14 mouse cellular contexts compared by ENCODE assay signal in the genomic region with DNA sequence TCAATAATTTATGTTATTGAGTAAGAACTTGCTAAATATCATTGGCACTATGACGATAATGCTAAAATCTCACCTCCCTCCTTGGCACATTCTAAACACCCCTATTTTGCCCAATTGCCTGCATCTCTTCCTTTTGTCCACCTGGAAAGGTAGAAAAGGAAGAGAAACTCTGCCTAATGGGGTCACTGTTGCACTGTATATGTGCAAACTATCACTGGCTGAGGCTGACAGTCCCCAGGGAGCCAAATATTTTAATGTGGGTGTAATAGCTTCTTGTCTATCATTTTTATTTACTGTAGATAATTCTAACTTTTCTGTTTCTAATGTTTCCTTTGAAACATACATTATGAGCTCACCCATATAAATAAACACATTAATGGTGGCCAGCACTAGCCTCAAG.
DNase-seq lines count a peak whose midpoint lies in the region; ATAC-seq and TF ChIP-seq lines count a peak whose summit lies in the region.
"Had no signal": no experiment of that assay in that cellular context is flagged by ENCODE, and none has a peak within 500 bp of the region (broad histone marks: within the 10 kb centered on the region; RNA-seq: fewer than 3 reads in every experiment).

No protein-coding gene starts in this region.

- no peaks in the 10 kb centered on the region for H3K9me3 ChIP-seq in lung, embryonic 14.5 days (ENCODE audit: low read depth, low read length)
- H3K9me3 ChIP-seq in forebrain, embryonic 16.5 days (ENCODE audit: control insufficient read depth, low read length): no peaks in the 10 kb centered on the region
- no peaks in the 10 kb centered on the region for H3K9me3 ChIP-seq in midbrain, embryonic 14.5 days (ENCODE audit: control insufficient read depth, low read length)
- H3K9me3 ChIP-seq: embryonic facial prominence, embryonic 12.5 days had no signal

- no peak; the same call in 1 of the 2 replicates for ATAC-seq in lung, embryonic 14.5 days (ENCODE audit: insufficient read depth)
- peak; percentile 58; the same call in 1 of the 2 replicates for ATAC-seq in forebrain, embryonic 16.5 days
- no peak for ATAC-seq in midbrain, embryonic 14.5 days (ENCODE audit: low FRiP score, low TSS enrichment)
- ATAC-seq: CD4-positive, CD25-positive, alpha-beta regulatory T cell, adult 4 months; Patski had no signal

- intact Hi-C loops in gastrocnemius, adult 2 months (cut with DNase I): loop anchor here (1.0 to 5.0 kb wide), 2 partner anchors 74 to 380 kb away; no protein-coding TSS in a partner anchor

- peak overlapping the region; percentile 26; the same call in 1 of the 2 replicates for H3K4me3 ChIP-seq in gastrocnemius, adult 2 months
- H3K4me3 ChIP-seq in lung, embryonic 14.5 days (ENCODE audit: low read depth, low read length): no peak overlapping the region
- H3K4me3 ChIP-seq in forebrain, embryonic 16.5 days (replicated peaks; ENCODE audit: low read length): no peak overlapping the region
- H3K4me3 ChIP-seq in midbrain, embryonic 14.5 days (replicated peaks; ENCODE audit: low read depth, low read length): no peak overlapping the region
- H3K4me3 ChIP-seq: embryonic facial prominence, embryonic 12.5 days had no signal

- H3K9ac ChIP-seq in lung, embryonic 14.5 days: no peak overlapping the region
- no peak overlapping the region for H3K9ac ChIP-seq in forebrain, embryonic 16.5 days (replicated peaks; ENCODE audit: low read depth, low read length)
- no peak overlapping the region for H3K9ac ChIP-seq in midbrain, embryonic 14.5 days (replicated peaks; ENCODE audit: low read length)
- H3K9ac ChIP-seq: embryonic facial prominence, embryonic 12.5 days had no signal

- no peak for TF ChIP-seq CTCF in gastrocnemius, adult 2 months (IDR thresholded peaks at IDR 0.05)
- no peak for TF ChIP-seq CTCF in lung, embryonic 14.5 days (IDR thresholded peaks at IDR 0.05; ENCODE audit: low read depth)

- no peaks in the 10 kb centered on the region for H3K27me3 ChIP-seq in lung, embryonic 14.5 days (ENCODE audit: insufficient read depth, low read length)
- no peaks in the 10 kb centered on the region for H3K27me3 ChIP-seq in forebrain, embryonic 16.5 days (replicated peaks; ENCODE audit: control insufficient read depth, insufficient read depth, low read length)
- H3K27me3 ChIP-seq in midbrain, embryonic 14.5 days (ENCODE audit: control insufficient read depth, insufficient read depth, low read length): no peaks in the 10 kb centered on the region
- H3K27me3 ChIP-seq: embryonic facial prominence, embryonic 12.5 days; Patski had no signal

- 84% methylated on average over 1 of the region's 1 CpGs for WGBS in lung, embryonic 14.5 days
- 84% methylated on average over 1 of the region's 1 CpGs for WGBS in forebrain, embryonic 16.5 days
- 94% methylated on average over 1 of the region's 1 CpGs for WGBS in midbrain, embryonic 14.5 days

- H3K4me2 ChIP-seq in lung, embryonic 14.5 days: no peak overlapping the region
- no peak overlapping the region for H3K4me2 ChIP-seq in forebrain, embryonic 16.5 days (ENCODE audit: low read length)
- H3K4me2 ChIP-seq in midbrain, embryonic 14.5 days (ENCODE audit: low read length): no peak overlapping the region
- H3K4me2 ChIP-seq: embryonic facial prominence, embryonic 12.5 days; heart, embryonic 11.5 days had no signal

- H3K4me1 ChIP-seq in lung, embryonic 14.5 days (ENCODE audit: insufficient read depth): no peaks in the 10 kb centered on the region
- 0 out of 2 replicates have a peak, but pooled peaks cover 2% of the 10 kb centered on the region for H3K4me1 ChIP-seq in forebrain, embryonic 16.5 days (replicated peaks; ENCODE audit: control insufficient read depth, insufficient read depth, low read length)
- no peaks in the 10 kb centered on the region for H3K4me1 ChIP-seq in midbrain, embryonic 14.5 days (ENCODE audit: control insufficient read depth, insufficient read depth, low read length)
- H3K4me1 ChIP-seq: embryonic facial prominence, embryonic 12.5 days had no signal

- no peaks in the 10 kb centered on the region for H3K36me3 ChIP-seq in lung, embryonic 14.5 days (ENCODE audit: insufficient read depth)
- H3K36me3 ChIP-seq in forebrain, embryonic 16.5 days (ENCODE audit: control insufficient read depth, insufficient read depth): no peaks in the 10 kb centered on the region
- no peaks in the 10 kb centered on the region for H3K36me3 ChIP-seq in midbrain, embryonic 14.5 days (ENCODE audit: control insufficient read depth, insufficient read depth, low read length)
- H3K36me3 ChIP-seq: embryonic facial prominence, embryonic 12.5 days had no signal

- no peak for DNase-seq in gastrocnemius, adult 2 months
- DNase-seq in gastrocnemius, adult 18-20 months (ENCODE audit: low spot score): no peak
- peak; percentile 19 for DNase-seq in lung, embryonic 14.5 days
- no peak for DNase-seq in lung, postnatal 10 days
- DNase-seq in midbrain, embryonic 14.5 days: peak; percentile 64
- DNase-seq in ovary, adult 18-20 months (ENCODE audit: low spot score): no peak
- no peak for DNase-seq in T-cell, adult 2 months (ENCODE audit: low spot score)
- DNase-seq: cerebellum, adult 11-12 months; thymus, postnatal 36 days had no signal

- no peak overlapping the region for H3K27ac ChIP-seq in gastrocnemius, adult 2 months
- no peak overlapping the region for H3K27ac ChIP-seq in lung, embryonic 14.5 days (ENCODE audit: low read depth)
- H3K27ac ChIP-seq in forebrain, embryonic 16.5 days (ENCODE audit: low read length): no peak overlapping the region
- no peak overlapping the region for H3K27ac ChIP-seq in midbrain, embryonic 14.5 days (replicated peaks; ENCODE audit: low read depth, low read length)
- H3K27ac ChIP-seq: embryonic facial prominence, embryonic 12.5 days had no signal

Comparison
In these comparisons a context has a peak if more than half of its experiments do, and no peak if none do; other contexts are left out.
1. DNase-seq: peak in lung, embryonic 14.5 days (single experiment) and midbrain, embryonic 14.5 days (single experiment); none in gastrocnemius, adult 2 months (single experiment), gastrocnemius, adult 18-20 months (single experiment), lung, postnatal 10 days (single experiment), ovary, adult 18-20 months (single experiment) and T-cell, adult 2 months (single experiment).